Mouse (Mus musculus): Measurements from ENCODE around the gene Fam222a. TPM values are rescaled to one million over a fixed set of nuclear protein-coding genes. Genes with fewer than 3 reads are reported as not detected.
A peak's percentile ranks its signal among the peaks of the same experiment; 100 is the strongest.

Fam222a gene
- polyA plus RNA-seq, 1 experiment from 2014 or later = 2.7 TPM

DNA sequence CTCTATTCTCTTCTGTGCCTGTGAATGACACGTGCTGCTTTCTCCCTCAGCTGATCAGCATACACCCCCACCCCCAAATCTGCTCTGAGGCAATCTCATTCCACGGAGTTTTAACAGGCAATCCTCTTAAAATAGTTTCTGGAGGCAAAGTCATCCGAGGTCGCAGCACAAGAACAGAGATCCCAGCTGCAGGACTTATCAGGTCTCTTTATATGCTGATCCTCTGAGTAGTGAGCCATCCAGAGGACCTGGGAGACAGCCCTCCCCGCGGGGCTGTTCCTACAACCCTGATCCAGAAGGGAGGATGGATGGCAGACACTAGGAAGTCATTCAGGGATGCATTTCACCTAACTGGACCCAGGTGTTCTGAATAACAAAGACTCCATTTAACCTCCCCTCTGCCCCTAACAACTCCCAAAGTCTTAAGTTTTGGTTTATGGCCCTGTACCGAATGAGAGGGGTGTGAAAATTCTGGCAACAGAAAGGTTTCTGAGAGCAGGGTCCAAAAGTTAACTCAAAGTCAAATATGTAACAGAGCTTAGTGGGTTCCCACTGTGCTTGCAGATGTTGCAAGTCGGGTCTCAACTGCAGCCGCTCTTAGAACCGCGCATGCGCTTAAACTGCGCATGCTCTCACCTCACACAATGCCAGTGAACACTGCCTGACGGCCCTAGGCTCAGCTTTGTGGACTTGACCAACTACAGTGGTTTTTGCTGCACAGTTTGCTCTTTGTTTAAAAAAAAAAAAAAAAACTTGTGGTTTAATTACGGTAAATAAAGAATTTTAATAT, 26.0 kb upstream of the Fam222a start:
- Histone ChIP-seq H3K9ac (replicated peaks; ENCODE audit: low read length) (no peak overlapping the region), H3K27me3 (ENCODE audit: control insufficient read depth, insufficient read depth, low read length) (peaks cover 2% of the 10 kb centered on the region; the same call in 1 of the 2 replicates), H3K9me3 (replicated peaks; ENCODE audit: control insufficient read depth, low read length) (no peaks in the 10 kb centered on the region), H3K4me2 (ENCODE audit: low read depth, low read length) (no peak overlapping the region), H3K4me3 (ENCODE audit: low read depth, low read length) (no peak overlapping the region), H3K27ac (replicated peaks; ENCODE audit: low read depth, low read length) (no peak overlapping the region), H3K4me1 (ENCODE audit: control insufficient read depth, insufficient read depth, low read length) (no peaks in the 10 kb centered on the region; the same call in 1 of the 2 replicates), H3K36me3 (replicated peaks; ENCODE audit: control insufficient read depth, insufficient read depth, low read depth, low read length) (no peaks in the 10 kb centered on the region)
- DNase-seq (ENCODE audit: low spot score) (peak; percentile 49), ATAC-seq (replicated peaks; ENCODE audit: insufficient number of reproducible peaks, low FRiP score, low TSS enrichment, low read depth) (no peak)
- 32% methylated on average over 15 of the region's 15 CpGs for WGBS

DNA sequence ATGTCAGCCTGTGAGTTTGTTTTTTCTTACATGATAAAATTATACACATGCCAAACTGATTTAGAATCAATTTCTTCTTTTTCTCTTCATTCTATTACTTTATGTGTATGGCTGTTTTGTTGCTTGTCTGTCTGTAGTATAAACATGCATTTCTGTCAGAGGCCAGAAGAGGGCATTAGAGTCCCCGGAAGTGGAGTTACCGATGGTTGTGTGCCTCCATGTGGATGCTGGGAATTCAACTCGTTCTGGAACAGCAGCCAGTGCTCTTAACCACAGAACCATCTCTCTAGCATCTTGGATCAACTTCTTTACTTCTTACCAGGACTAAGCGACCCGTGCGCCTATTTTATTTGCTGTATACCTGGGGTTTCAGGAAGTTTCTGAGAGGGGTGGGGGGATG, 24.2 kb upstream of the Fam222a start:
- no peak for ATAC-seq (replicated peaks; ENCODE audit: insufficient number of reproducible peaks, low FRiP score, low TSS enrichment, low read depth)
- no peaks in the 10 kb centered on the region; the same call in 1 of the 2 replicates for H3K4me1 ChIP-seq (ENCODE audit: control insufficient read depth, insufficient read depth, low read length)
- no peak for DNase-seq (ENCODE audit: low spot score)
- H3K4me2 ChIP-seq (ENCODE audit: low read depth, low read length) = no peak overlapping the region
- H3K4me3 ChIP-seq (ENCODE audit: low read depth, low read length) = no peak overlapping the region
- no peaks in the 10 kb centered on the region; the same call in 1 of the 2 replicates for H3K27me3 ChIP-seq (ENCODE audit: control insufficient read depth, insufficient read depth, low read length)
- no peaks in the 10 kb centered on the region for H3K9me3 ChIP-seq (replicated peaks; ENCODE audit: control insufficient read depth, low read length)
- H3K36me3 ChIP-seq (replicated peaks; ENCODE audit: control insufficient read depth, insufficient read depth, low read depth, low read length) = no peaks in the 10 kb centered on the region
- 88% methylated on average over 6 of the region's 6 CpGs for WGBS
- no peak overlapping the region for H3K9ac ChIP-seq (replicated peaks; ENCODE audit: low read length)
- H3K27ac ChIP-seq (replicated peaks; ENCODE audit: low read depth, low read length) = no peak overlapping the region

DNA sequence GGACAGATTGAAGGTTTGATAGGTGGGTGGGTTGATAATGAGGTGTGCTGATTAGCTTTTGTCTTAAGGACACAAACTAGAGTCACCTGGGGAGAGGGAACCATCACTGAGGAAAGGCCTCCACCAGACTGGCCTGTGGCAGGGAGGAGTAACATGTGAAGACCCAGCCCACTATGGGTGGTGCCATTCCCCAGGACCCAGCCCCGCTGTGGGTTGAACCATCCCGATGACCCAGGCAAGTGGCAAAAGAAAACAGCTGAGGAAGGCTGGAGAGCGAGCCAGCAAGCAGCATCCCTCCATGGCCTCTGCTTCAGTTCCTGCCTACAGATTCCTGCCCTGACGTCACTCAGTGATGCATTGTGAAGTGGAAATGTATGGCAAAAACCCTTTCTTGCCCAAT, 23.6 kb upstream of the Fam222a start:
- Histone ChIP-seq H3K4me1 (ENCODE audit: control insufficient read depth, insufficient read depth, low read length) (no peaks in the 10 kb centered on the region), H3K36me3 (replicated peaks; ENCODE audit: control insufficient read depth, insufficient read depth, low read depth, low read length) (no peaks in the 10 kb centered on the region), H3K27ac (replicated peaks; ENCODE audit: low read depth, low read length) (no peak overlapping the region), H3K9ac (replicated peaks; ENCODE audit: low read length) (no peak overlapping the region), H3K4me3 (ENCODE audit: low read depth, low read length) (no peak overlapping the region), H3K9me3 (replicated peaks; ENCODE audit: control insufficient read depth, low read length) (no peaks in the 10 kb centered on the region), H3K27me3 (ENCODE audit: control insufficient read depth, insufficient read depth, low read length) (no peaks in the 10 kb centered on the region; the same call in 1 of the 2 replicates), H3K4me2 (ENCODE audit: low read depth, low read length) (no peak overlapping the region)
- no peak for DNase-seq (ENCODE audit: low spot score)
- no peak for ATAC-seq (replicated peaks; ENCODE audit: insufficient number of reproducible peaks, low FRiP score, low TSS enrichment, low read depth)
- WGBS = 80% methylated on average over 4 of the region's 4 CpGs

DNA sequence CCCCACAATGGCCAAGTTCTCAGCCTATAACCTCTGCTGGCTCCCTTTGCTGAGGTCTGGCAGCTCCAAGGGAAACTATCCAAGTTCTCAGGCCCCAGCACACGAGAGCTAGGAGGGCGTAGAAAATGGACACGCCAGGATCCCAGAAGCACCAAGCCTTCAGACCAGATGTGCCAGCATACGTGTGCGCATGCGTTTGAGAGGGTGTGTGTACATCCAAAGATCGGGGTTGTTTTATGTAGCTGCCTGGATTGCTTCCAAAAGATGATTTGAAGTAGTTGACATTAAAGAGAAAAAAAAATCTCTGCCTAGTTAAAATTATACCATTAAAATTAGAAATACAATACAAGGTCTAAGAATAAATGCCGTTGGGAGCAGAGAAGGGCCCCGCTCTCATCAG, 22.7 kb upstream of the Fam222a start:
- 82% methylated on average over 9 of the region's 9 CpGs for WGBS
- Histone ChIP-seq H3K27ac (replicated peaks; ENCODE audit: low read depth, low read length) (no peak overlapping the region), H3K36me3 (replicated peaks; ENCODE audit: control insufficient read depth, insufficient read depth, low read depth, low read length) (no peaks in the 10 kb centered on the region), H3K4me2 (ENCODE audit: low read depth, low read length) (no peak overlapping the region), H3K9me3 (replicated peaks; ENCODE audit: control insufficient read depth, low read length) (no peaks in the 10 kb centered on the region), H3K27me3 (ENCODE audit: control insufficient read depth, insufficient read depth, low read length) (no peaks in the 10 kb centered on the region), H3K9ac (replicated peaks; ENCODE audit: low read length) (no peak overlapping the region), H3K4me3 (ENCODE audit: low read depth, low read length) (no peak overlapping the region), H3K4me1 (ENCODE audit: control insufficient read depth, insufficient read depth, low read length) (no peaks in the 10 kb centered on the region)
- DNase-seq (ENCODE audit: low spot score) = no peak
- no peak for ATAC-seq (replicated peaks; ENCODE audit: insufficient number of reproducible peaks, low FRiP score, low TSS enrichment, low read depth)

DNA sequence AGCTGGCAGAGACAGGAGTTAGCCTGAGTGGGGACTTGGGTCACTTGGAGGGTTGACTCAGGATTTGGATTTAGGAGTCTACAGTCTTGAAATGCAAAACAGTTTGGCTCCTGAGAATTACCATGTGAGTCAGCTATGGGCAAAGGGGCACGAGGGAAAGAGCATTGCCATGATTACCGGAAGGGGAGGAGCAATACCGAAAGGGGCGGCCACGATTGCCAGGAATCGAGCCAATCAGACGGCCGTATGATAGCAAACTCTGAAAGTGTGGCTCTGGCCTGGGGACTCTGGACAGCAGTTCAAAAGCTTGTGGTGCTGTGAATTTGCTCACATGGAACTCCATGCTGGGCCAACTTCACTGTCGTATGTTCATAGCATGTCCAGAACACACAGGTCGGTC, 18.8 kb upstream of the Fam222a start:
- WGBS = 94% methylated on average over 10 of the region's 10 CpGs
- Histone ChIP-seq H3K4me3 (ENCODE audit: low read depth, low read length) (no peak overlapping the region), H3K27me3 (ENCODE audit: control insufficient read depth, insufficient read depth, low read length) (no peaks in the 10 kb centered on the region; the same call in 1 of the 2 replicates), H3K4me2 (ENCODE audit: low read depth, low read length) (no peak overlapping the region), H3K36me3 (replicated peaks; ENCODE audit: control insufficient read depth, insufficient read depth, low read depth, low read length) (no peaks in the 10 kb centered on the region), H3K9me3 (replicated peaks; ENCODE audit: control insufficient read depth, low read length) (no peaks in the 10 kb centered on the region), H3K9ac (replicated peaks; ENCODE audit: low read length) (no peak overlapping the region), H3K27ac (replicated peaks; ENCODE audit: low read depth, low read length) (no peak overlapping the region), H3K4me1 (ENCODE audit: control insufficient read depth, insufficient read depth, low read length) (peaks cover 2% of the 10 kb centered on the region; the same call in 1 of the 2 replicates)
- no peak for ATAC-seq (replicated peaks; ENCODE audit: insufficient number of reproducible peaks, low FRiP score, low TSS enrichment, low read depth)
- no peak for DNase-seq (ENCODE audit: low spot score)

DNA sequence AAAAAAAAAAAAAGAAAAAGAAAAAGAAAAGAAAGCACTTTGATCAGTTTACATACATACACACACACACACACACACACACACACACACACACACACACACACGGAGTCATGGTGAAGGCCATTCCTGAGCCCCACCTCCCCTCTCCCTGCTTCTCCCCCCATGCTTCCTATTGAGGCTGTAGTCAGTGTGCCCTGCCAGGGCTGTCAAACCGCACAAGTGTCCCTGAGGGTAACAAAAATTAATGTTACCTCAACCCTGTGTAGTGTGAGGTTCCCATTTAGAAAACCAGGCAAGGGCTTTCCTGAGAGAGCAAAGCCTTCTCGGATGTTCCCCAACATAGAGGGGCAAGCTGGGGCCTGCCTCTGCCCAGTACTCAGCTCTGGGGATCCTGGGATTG, 18.0 kb upstream of the Fam222a start:
- WGBS = 70% methylated on average over 3 of the region's 3 CpGs

DNA sequence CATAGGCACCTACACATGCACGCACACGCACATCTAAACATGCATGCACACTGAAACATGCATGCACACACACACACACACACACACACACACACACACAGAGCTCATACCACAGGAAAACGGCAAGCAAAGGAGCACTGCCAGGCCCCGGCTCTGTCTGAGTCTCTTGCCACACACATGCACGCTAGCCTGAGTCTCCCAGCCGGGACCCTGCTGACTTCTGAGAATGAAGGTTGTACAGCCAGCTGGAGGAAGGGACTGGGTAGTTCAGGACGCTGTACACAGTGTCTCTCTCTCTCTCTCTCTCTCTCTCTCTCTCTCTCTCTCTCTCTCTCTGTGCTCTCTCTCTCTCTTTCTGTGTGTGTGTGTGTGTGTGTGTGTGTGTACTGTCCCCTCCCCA, 17.4 kb upstream of the Fam222a start:
- WGBS = 43% methylated on average over 7 of the region's 7 CpGs

More for the DNA sequence above, 18.0 kb upstream of the Fam222a start:
- Histone ChIP-seq H3K27me3 (ENCODE audit: control insufficient read depth, insufficient read depth, low read length) (no peaks in the 10 kb centered on the region; the same call in 1 of the 2 replicates), H3K4me2 (ENCODE audit: low read depth, low read length) (no peak overlapping the region), H3K27ac (replicated peaks; ENCODE audit: low read depth, low read length) (no peak overlapping the region), H3K9ac (replicated peaks; ENCODE audit: low read length) (no peak overlapping the region), H3K4me1 (ENCODE audit: control insufficient read depth, insufficient read depth, low read length) (peaks cover 2% of the 10 kb centered on the region; the same call in 1 of the 2 replicates), H3K4me3 (ENCODE audit: low read depth, low read length) (no peak overlapping the region), H3K36me3 (replicated peaks; ENCODE audit: control insufficient read depth, insufficient read depth, low read depth, low read length) (no peaks in the 10 kb centered on the region), H3K9me3 (replicated peaks; ENCODE audit: control insufficient read depth, low read length) (no peaks in the 10 kb centered on the region)
- ATAC-seq (replicated peaks; ENCODE audit: insufficient number of reproducible peaks, low FRiP score, low TSS enrichment, low read depth) (no peak), DNase-seq (ENCODE audit: low spot score) (no peak)

DNA sequence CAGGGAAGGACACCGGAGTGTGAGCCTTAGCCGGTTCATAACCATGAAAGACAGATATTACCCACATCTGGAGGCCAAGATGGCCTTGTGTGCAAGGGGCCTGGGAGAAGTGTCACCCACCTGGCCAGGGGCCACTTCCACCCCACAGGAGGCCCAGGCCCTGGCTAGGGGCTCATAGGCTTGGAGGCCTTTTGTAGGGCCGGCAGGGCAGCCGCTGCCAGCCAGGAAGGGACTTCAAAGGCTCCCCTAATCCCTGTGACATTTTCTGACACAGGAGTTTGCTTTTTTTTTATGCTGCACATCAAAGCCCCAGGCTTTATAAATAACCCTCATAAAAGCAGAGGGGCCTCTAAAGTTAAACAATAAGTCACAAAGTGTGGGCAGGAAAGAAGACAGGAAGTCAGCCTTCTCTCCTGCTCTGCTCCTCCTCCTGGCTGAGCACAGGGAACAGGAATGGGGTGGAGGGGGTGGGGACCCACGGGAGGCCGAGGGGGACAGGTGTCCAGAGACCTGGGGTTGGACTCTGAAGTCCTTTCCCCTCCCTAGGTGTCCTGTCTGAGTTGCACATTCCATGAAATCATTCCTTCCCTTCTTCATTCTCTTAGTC, 16.8 kb upstream of the Fam222a start:
- DNase-seq (ENCODE audit: low spot score) (no peak), ATAC-seq (replicated peaks; ENCODE audit: insufficient number of reproducible peaks, low FRiP score, low TSS enrichment, low read depth) (no peak)
- 22% methylated on average over 6 of the region's 6 CpGs for WGBS
- peaks cover 3% of the 10 kb centered on the region; the same call in 1 of the 2 replicates for H3K9me3 ChIP-seq (replicated peaks; ENCODE audit: control insufficient read depth, low read length)
- H3K36me3 ChIP-seq (replicated peaks; ENCODE audit: control insufficient read depth, insufficient read depth, low read depth, low read length) = no peaks in the 10 kb centered on the region
- no peak overlapping the region for H3K4me3 ChIP-seq (ENCODE audit: low read depth, low read length)
- no peak overlapping the region for H3K9ac ChIP-seq (replicated peaks; ENCODE audit: low read length)
- H3K27ac ChIP-seq (replicated peaks; ENCODE audit: low read depth, low read length) = no peak overlapping the region
- no peaks in the 10 kb centered on the region; the same call in 1 of the 2 replicates for H3K27me3 ChIP-seq (ENCODE audit: control insufficient read depth, insufficient read depth, low read length)
- no peak overlapping the region for H3K4me2 ChIP-seq (ENCODE audit: low read depth, low read length)
- peaks cover 2% of the 10 kb centered on the region; the same call in 1 of the 2 replicates for H3K4me1 ChIP-seq (ENCODE audit: control insufficient read depth, insufficient read depth, low read length)

More for the DNA sequence above, 17.4 kb upstream of the Fam222a start:
- H3K27ac ChIP-seq (replicated peaks; ENCODE audit: low read depth, low read length) = 0 out of 2 replicates have a peak overlapping the region, but pooled peaks have one; percentile 17
- H3K9me3 ChIP-seq (replicated peaks; ENCODE audit: control insufficient read depth, low read length) = peaks cover 3% of the 10 kb centered on the region; the same call in 1 of the 2 replicates
- no peak overlapping the region for H3K4me2 ChIP-seq (ENCODE audit: low read depth, low read length)
- H3K36me3 ChIP-seq (replicated peaks; ENCODE audit: control insufficient read depth, insufficient read depth, low read depth, low read length) = no peaks in the 10 kb centered on the region
- no peak overlapping the region for H3K4me3 ChIP-seq (ENCODE audit: low read depth, low read length)
- H3K27me3 ChIP-seq (ENCODE audit: control insufficient read depth, insufficient read depth, low read length) = no peaks in the 10 kb centered on the region; the same call in 1 of the 2 replicates
- H3K9ac ChIP-seq (replicated peaks; ENCODE audit: low read length) = no peak overlapping the region
- peaks cover 2% of the 10 kb centered on the region; the same call in 1 of the 2 replicates for H3K4me1 ChIP-seq (ENCODE audit: control insufficient read depth, insufficient read depth, low read length)
- no peak for DNase-seq (ENCODE audit: low spot score)
- no peak for ATAC-seq (replicated peaks; ENCODE audit: insufficient number of reproducible peaks, low FRiP score, low TSS enrichment, low read depth)
